Mouse (Mus musculus) G1E (cell line): Measurements from ENCODE around the gene Ndufaf4. TPM values are rescaled to one million over a fixed set of nuclear protein-coding genes. Genes with fewer than 3 reads are reported as not detected.

Experiments
- ATAC-seq: 2 replicates; pipeline ENCODE4 v1.8.0; 2016; ENCODE audit warnings: mild to moderate bottlenecking; ENCODE audit not compliant: insufficient number of reproducible peaks, poor library complexity, low FRiP score, severe bottlenecking; ENCODE audit errors: extremely low read depth
- DNase-seq: peaks from one replicate; pipeline ENCODE4 v3.0.0; 2012; ENCODE audit warnings: low spot score
- H3K27me3 ChIP-seq: 2 replicates; pipeline ENCODE4 v1.6.1; 2012; ENCODE audit warnings: mild to moderate bottlenecking, low read length, inconsistent platforms; ENCODE audit not compliant: insufficient read depth
- H3K36me3 ChIP-seq: replicated peaks from 2 replicates; pipeline ENCODE3; 2012; ENCODE audit warnings: mild to moderate bottlenecking, inconsistent platforms
- H3K4me1 ChIP-seq: 2 replicates; pipeline ENCODE4 v1.6.1; 2012; ENCODE audit warnings: low read depth, low read length, inconsistent platforms, mixed read lengths; ENCODE audit not compliant: insufficient read depth
- H3K4me3 ChIP-seq: 2 replicates; pipeline ENCODE4 v1.5.1; 2012; ENCODE audit warnings: low read depth, mild to moderate bottlenecking, inconsistent platforms, low read length, moderate library complexity, mixed read lengths
- H3K9me3 ChIP-seq: replicated peaks from 2 replicates; pipeline ENCODE4 v1.6.1; 2012; ENCODE audit warnings: inconsistent platforms
- CTCF ChIP-seq: IDR thresholded peaks from 2 replicates; pipeline ENCODE4 v1.5.1; 2012; ENCODE audit warnings: low read depth, low read length, inconsistent platforms, mixed read lengths
- GATA1 ChIP-seq: IDR thresholded peaks from 2 replicates; pipeline ENCODE4 v1.6.1; 2012; ENCODE audit warnings: borderline replicate concordance, low read length, inconsistent platforms, mixed read lengths
- GATA2 ChIP-seq: IDR thresholded peaks from 2 replicates; pipeline ENCODE4 v1.6.1; 2012; ENCODE audit warnings: low read depth, low read length, inconsistent platforms, borderline replicate concordance
- POLR2AphosphoS5 ChIP-seq: IDR thresholded peaks from 2 replicates; pipeline ENCODE4 v1.6.1; 2012; ENCODE audit warnings: low read depth, low read length, inconsistent platforms; ENCODE audit not compliant: insufficient replicate concordance
- TAL1 ChIP-seq: conservative IDR thresholded peaks from 2 replicates; pipeline ENCODE4 v1.6.1; 2012; ENCODE audit warnings: low read depth, low read length, inconsistent platforms, mixed read lengths
- polyA plus RNA-seq: library from polyadenylated mRNA; stranded (reverse); fragments of >175 nt; gene quantifications from 2 replicates; pipeline ENCODE4 v1.2.3, GENCODE M21; 2012
- total RNA-seq, 2 experiments: library from RNA; stranded (forward) in 1 of 2; stranded (reverse) in 1 of 2; fragments of 200-1000 nt in 1 of 2; fragments of >200 nt in 1 of 2; fragmentation: Nextera tagmentation in 1 of 2; gene quantifications; 2 replicates each; pipeline ENCODE4 v1.2.3; 2014 to 2017

Ndufaf4 gene
- total and polyA plus RNA-seq, 3 experiments, result 14.6 to 35.2 (median 23.3) TPM

DNA sequence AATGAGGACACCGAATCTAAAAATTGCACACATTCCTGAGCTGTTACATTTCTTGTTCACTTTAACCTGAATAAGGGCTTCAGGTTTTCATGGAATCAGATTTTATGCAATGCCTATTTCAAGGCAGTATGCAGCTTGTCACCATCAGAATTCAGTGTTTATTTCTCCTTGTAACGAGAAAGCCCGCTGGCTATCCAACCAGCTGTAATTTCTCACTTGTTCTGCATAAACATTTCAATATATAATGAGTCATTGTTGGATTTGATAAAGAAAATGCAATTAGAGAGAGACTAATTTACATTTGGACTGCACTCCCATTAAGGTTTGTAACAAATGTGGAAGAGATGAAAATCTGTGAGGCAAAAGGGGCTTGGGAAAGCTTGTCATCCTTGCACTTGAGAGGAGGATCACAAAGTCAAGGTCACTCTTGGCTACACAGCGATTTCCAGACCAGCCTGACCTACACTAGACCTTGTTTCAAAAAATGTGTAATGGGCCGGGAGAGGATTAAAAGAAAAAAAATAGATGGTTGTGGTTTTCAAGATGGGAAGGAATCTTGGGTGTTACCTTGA lies 22.2 kb downstream of the Ndufaf4 start:
- Histone ChIP-seq H3K36me3 (no peaks in the 10 kb centered on the region), H3K9me3 (no peaks in the 10 kb centered on the region), H3K4me3 (no peak overlapping the region), H3K27me3 (peaks cover 6% of the 10 kb centered on the region), H3K4me1 (no peaks in the 10 kb centered on the region)
- TF ChIP-seq GATA2 (no peak), CTCF (no peak), TAL1 (no peak), POLR2AphosphoS5 (no peak), GATA1 (no peak)
- DNase-seq (no peak), ATAC-seq (no peak)

DNA sequence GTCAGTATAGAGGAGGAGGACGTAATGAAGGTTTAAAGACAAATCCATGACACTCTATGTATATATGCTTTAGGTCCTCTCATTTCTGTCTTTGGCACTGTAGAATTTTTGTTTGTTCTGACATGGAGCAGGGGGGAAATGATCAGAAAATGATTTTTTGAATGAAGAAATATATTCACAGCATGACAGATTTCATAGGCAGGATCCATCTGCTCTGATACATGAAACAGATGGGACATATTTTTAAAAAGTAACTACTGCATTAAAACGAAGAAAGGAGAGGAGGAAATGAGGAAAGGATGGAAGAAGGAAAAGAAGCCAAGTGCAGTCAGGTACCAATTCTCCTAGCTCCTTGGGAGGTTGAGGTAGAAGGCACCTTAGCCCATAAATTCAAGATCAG lies 26.8 kb downstream of the Ndufaf4 start:
- Histone ChIP-seq H3K36me3 (no peaks in the 10 kb centered on the region), H3K4me1 (no peaks in the 10 kb centered on the region), H3K27me3 (peaks cover 5% of the 10 kb centered on the region; the same call in 1 of the 2 replicates), H3K9me3 (no peaks in the 10 kb centered on the region), H3K4me3 (no peak overlapping the region)
- ATAC-seq (no peak), DNase-seq (no peak)
- TF ChIP-seq POLR2AphosphoS5, result no peak
- TF ChIP-seq GATA1, result no peak

DNA sequence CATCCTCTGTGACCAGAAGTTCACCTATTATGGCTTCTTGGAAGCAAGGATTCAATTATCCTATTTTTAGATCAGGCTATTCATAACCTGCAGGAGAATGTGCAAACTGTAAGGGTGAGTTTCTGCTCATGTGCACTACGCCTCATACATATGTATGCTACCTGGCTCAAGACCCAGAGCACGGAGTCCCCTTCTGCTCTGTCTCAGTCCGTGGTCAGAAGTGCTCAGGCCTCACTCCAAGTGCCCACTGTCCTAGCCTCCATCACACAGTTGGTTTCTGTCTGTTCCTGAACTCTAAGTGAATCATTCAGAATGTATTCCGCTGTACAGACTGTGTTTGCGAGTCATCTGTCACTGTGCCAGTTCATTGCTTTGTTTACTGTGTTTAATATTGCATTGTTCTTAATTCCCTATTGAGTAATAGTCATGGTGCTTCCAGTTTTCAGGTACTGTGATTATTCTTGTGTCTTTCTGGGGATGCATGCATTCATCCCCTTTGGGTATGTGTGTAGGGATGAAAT lies 30.4 kb downstream of the Ndufaf4 start:
- Histone ChIP-seq H3K9me3 (no peaks in the 10 kb centered on the region), H3K4me3 (no peak overlapping the region), H3K27me3 (peaks cover 5% of the 10 kb centered on the region; the same call in 1 of the 2 replicates), H3K36me3 (no peaks in the 10 kb centered on the region), H3K4me1 (no peaks in the 10 kb centered on the region)
- ATAC-seq (no peak), DNase-seq (no peak)
- TF ChIP-seq POLR2AphosphoS5 (no peak), CTCF (no peak), GATA1 (no peak), TAL1 (no peak), GATA2 (no peak)

DNA sequence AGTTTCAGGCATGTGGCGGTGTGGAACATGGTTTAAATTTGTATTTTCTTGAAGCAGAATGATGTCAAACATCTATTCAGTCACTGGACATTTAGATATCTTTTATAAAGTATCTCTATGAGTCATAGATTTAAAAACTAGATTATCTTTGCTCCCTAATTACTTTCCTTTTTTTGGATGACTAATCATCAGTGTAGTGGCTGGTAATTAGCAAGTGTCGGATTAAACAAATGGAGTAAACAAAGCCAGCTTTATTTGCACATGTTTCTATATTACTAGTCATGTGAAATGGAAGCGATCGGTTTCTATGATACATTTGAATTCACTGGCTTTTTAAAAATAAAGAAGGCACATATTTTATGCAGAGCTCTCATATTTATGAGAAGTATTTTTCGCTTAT lies 31.0 kb downstream of the Ndufaf4 start:
- H3K36me3 ChIP-seq, result no peaks in the 10 kb centered on the region
- TF ChIP-seq CTCF (no peak), TAL1 (no peak), GATA1 (no peak), POLR2AphosphoS5 (no peak), GATA2 (no peak)
- no peaks in the 10 kb centered on the region for H3K9me3 ChIP-seq
- H3K27me3 ChIP-seq, result peaks cover 5% of the 10 kb centered on the region; the same call in 1 of the 2 replicates
- no peaks in the 10 kb centered on the region for H3K4me1 ChIP-seq
- ATAC-seq (no peak), DNase-seq (no peak)
- no peak overlapping the region for H3K4me3 ChIP-seq

DNA sequence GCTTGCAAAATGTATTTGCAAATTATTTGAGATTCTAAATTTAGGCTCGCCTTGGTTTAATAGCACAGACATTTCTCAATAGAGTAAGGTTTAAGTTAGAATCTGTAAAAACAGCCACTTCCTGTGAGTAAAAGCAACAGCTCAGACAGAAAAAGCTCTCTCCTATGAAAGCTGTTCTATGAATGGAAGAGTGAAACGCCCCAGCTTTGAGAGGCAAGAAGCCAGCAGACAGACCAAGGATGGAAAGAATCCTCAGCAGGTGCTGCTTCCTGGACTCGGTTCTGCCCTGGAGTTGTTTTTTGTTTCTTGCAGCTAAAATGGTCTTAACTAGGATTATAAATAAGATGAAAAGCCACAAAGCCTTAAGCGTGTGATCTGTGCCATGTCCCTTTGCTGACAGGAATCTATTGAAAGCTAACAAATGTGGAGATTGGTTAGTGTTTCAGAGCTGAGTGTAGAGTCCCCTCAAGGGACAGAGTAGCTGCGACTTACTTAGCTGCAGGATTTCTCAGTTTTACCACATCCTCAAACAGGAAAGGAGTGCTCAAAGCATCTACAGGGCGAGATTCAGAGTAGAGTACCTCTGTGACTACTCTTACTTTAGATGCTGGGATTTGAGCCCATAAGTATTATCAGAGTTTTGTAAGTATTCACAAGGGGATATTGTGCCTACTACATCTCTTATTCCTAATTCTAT lies 45.0 kb downstream of the Ndufaf4 start:
- DNase-seq, result no peak
- TF ChIP-seq TAL1, result no peak
- TF ChIP-seq GATA1, result no peak
- no peak for TF ChIP-seq POLR2AphosphoS5
- TF ChIP-seq GATA2, result no peak
- TF ChIP-seq CTCF, result no peak
- Histone ChIP-seq H3K4me1 (no peaks in the 10 kb centered on the region), H3K36me3 (no peaks in the 10 kb centered on the region), H3K9me3 (no peaks in the 10 kb centered on the region), H3K4me3 (no peak overlapping the region), H3K27me3 (no peaks in the 10 kb centered on the region)
- ATAC-seq, result no peak

Other genes with a start within 250 kb of the Ndufaf4 start
- not detected in 2 replicates for gene Klhl32, start 47.0 kb upstream of the Ndufaf4 start, total RNA-seq (2014; fragmentation: Nextera tagmentation)
- 0.05 and 0.35 TPM in 2 replicates for gene Klhl32, start 47.0 kb upstream of the Ndufaf4 start, total RNA-seq (2017)
- 0.02 TPM in 1 of 2 replicates, not detected in the other for gene Klhl32, start 47.0 kb upstream of the Ndufaf4 start, polyA plus RNA-seq
- gene Gpr63, start 68.3 kb downstream of the Ndufaf4 start, total RNA-seq (2014; fragmentation: Nextera tagmentation), result not detected in 2 replicates
- 0.12 and 0.22 TPM in 2 replicates for gene Gpr63, start 68.3 kb downstream of the Ndufaf4 start, total RNA-seq (2017)
- gene Gpr63, start 68.3 kb downstream of the Ndufaf4 start, polyA plus RNA-seq, result not detected in 2 replicates